Mouse (Mus musculus): ENCODE data around the gene F13b. TPM values are rescaled to one million over a fixed set of nuclear protein-coding genes. Genes with fewer than 3 reads are reported as not detected.

The F13b gene
- polyA plus RNA-seq, 1 experiment from 2014 or later = 0.60 TPM

GRCm38 (mm10) chr1:139514556-139514955 is 13.1 kb downstream of the F13b start:
- WGBS = 87% methylated on average over 12 of the region's 12 CpGs
- Histone ChIP-seq H3K9me3 (replicated peaks) (no peaks in the 10 kb centered on the region), H3K27me3 (no peaks in the 10 kb centered on the region), H3K4me3 (replicated peaks) (no peak overlapping the region), H3K9ac (no peak overlapping the region), H3K4me2 (no peak overlapping the region), H3K36me3 (no peaks in the 10 kb centered on the region), H3K27ac (no peak overlapping the region), H3K4me1 (no peaks in the 10 kb centered on the region)
- no peak for ATAC-seq (replicated peaks; ENCODE audit: low FRiP score)

- no peak overlapping the region for H3K4me2 ChIP-seq
- no peak for ATAC-seq (replicated peaks; ENCODE audit: low FRiP score)
- H3K27ac ChIP-seq = no peak overlapping the region
- H3K4me3 ChIP-seq (replicated peaks) = no peak overlapping the region
- no peaks in the 10 kb centered on the region for H3K36me3 ChIP-seq
- H3K9me3 ChIP-seq (replicated peaks) = no peaks in the 10 kb centered on the region
- no peaks in the 10 kb centered on the region for H3K4me1 ChIP-seq
- no peaks in the 10 kb centered on the region for H3K27me3 ChIP-seq
- no peak overlapping the region for H3K9ac ChIP-seq
- WGBS = 84% methylated on average over 1 of the region's 1 CpGs
Observed at GRCm38 (mm10) chr1:139548536-139548935, 47.0 kb downstream of the F13b start.

GRCm38 (mm10) chr1:139551311-139551710 is 49.8 kb downstream of the F13b start:
- 67% methylated on average over 1 of the region's 1 CpGs for WGBS
- Histone ChIP-seq H3K9ac (no peak overlapping the region), H3K27ac (no peak overlapping the region), H3K36me3 (no peaks in the 10 kb centered on the region), H3K27me3 (no peaks in the 10 kb centered on the region), H3K4me3 (replicated peaks) (no peak overlapping the region), H3K4me1 (no peaks in the 10 kb centered on the region), H3K9me3 (replicated peaks) (no peaks in the 10 kb centered on the region), H3K4me2 (no peak overlapping the region)
- no peak for ATAC-seq (replicated peaks; ENCODE audit: low FRiP score)

- no peaks in the 10 kb centered on the region for H3K4me1 ChIP-seq
- no peak for ATAC-seq (replicated peaks; ENCODE audit: low FRiP score)
- no peak within 1 kb of the TSS for H3K4me3 ChIP-seq (replicated peaks)
- no peaks in the 10 kb centered on the region for H3K9me3 ChIP-seq (replicated peaks)
- H3K27ac ChIP-seq = no peak within 1 kb of the TSS
- 71% methylated on average over 1 of the region's 1 CpGs for WGBS
- no peaks in the 10 kb centered on the region for H3K36me3 ChIP-seq
- H3K4me2 ChIP-seq = no peak within 1 kb of the TSS
- no peaks in the 10 kb centered on the region for H3K27me3 ChIP-seq
- H3K9ac ChIP-seq = no peak within 1 kb of the TSS
Observed at GRCm38 (mm10) chr1:139560024-139560423, 58.5 kb downstream of the F13b start, which contains the start of gene Cfhr1. Gene Cfhr1 (minus strand): TSS chr1:139560272.

Other genes with a start within 250 kb of the F13b start
- gene Crb1, start 124.6 kb upstream of the F13b start, polyA plus RNA-seq (2015; fragmentation: Nextera tagmentation; extraction: Ambion mirVana) = 0.23 and 0.28 TPM in 2 replicates
- gene Zbtb41, start 79.4 kb upstream of the F13b start, polyA plus RNA-seq (2015; fragmentation: Nextera tagmentation; extraction: Ambion mirVana) = 9.0 and 9.7 TPM in 2 replicates
- gene Aspm, start 46.9 kb upstream of the F13b start, polyA plus RNA-seq (2015; fragmentation: Nextera tagmentation; extraction: Ambion mirVana) = 15.8 and 16.7 TPM in 2 replicates
- gene Cfhr1, start 58.6 kb downstream of the F13b start, polyA plus RNA-seq (2015; fragmentation: Nextera tagmentation; extraction: Ambion mirVana) = not detected in 2 replicates

Measured in kidney, embryonic 15.5 days (tissue).